Mouse (Mus musculus): ENCODE measurements at regions not wholly inside any gene's neighbourhood (a gene's known extent, or its start where the extent isn't known, plus 50 kb on each side); places are given as distances from the start of the nearest gene placed in this dataset.

DNA sequence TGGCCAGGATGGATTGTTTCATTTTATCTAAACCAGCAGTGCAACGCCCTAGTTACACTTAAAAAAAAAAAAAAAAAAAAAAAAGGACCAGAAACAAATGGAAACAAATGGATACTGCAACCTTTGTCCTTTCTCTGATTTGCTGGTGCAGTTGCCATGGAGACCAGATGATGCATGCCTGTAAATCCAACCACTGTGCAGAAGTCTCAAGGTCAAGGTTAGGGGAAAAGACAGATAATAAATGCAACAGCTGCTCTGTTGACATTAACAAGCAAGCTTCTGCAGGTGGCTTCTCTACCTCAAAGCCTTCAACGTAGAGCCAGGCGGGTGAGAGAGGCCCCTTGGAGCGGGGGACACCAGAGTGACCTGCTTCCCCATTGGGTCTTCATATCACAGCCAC lies 167.3 kb upstream of the Tmem132c start:
- Histone ChIP-seq H3K27ac (no peak overlapping the region), H3K9me3 (no peaks in the 10 kb centered on the region), H3K4me1 (no peaks in the 10 kb centered on the region), H3K4me2 (no peak overlapping the region), H3K27me3 (no peaks in the 10 kb centered on the region), H3K9ac (no peak overlapping the region), H3K4me3 (replicated peaks) (no peak overlapping the region), H3K36me3 (replicated peaks) (no peaks in the 10 kb centered on the region)
- no peak for ATAC-seq (ENCODE audit: low FRiP score)
- WGBS = 74% methylated on average over 4 of the region's 4 CpGs

Measured in forebrain, embryonic 12.5 days (tissue).